Mouse (Mus musculus) right cerebral cortex, adult 2 months (tissue): ENCODE results near the gene Sp9.

Experiments
- DNase-seq, 2 experiments: peaks; one replicate each; pipeline ENCODE4 v3.0.0; 2021 to 2022; ENCODE audit warnings: low spot score in 2 of 2

The Sp9 gene

DNA sequence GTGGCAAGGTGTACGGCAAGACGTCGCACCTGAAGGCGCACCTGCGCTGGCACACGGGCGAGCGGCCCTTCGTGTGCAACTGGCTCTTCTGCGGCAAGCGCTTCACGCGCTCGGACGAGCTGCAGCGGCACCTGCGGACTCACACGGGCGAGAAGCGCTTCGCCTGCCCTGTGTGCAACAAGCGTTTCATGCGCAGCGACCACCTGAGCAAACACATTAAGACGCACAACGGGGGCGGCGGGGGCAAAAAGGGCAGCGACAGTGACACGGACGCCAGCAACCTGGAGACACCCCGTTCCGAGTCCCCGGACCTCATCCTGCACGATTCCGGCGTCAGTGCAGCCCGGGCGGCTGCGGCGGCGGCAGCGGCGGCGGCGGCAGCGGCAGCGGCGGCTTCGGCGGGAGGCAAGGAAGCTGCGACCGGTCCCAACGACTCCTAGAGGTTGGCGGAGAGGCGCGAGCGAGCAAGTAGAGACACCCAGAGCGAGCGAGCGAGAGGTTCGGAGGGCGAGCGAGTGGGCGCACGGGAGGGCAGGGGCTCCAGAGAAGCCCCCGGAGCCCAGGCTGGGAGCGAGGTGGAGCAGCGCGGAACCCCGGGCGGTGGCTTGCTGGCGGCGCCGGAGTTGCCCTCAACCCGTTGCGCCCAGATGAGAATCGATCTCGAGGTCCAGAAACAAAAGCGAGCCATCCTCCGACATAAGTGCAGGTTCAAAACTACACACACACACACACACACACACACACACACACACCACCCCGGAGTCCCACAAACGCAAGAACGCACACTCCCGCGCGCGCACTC lies 2.6 kb downstream of the Sp9 start:
- peak in 1 of 2 experiments; percentile 24 for DNase-seq

DNA sequence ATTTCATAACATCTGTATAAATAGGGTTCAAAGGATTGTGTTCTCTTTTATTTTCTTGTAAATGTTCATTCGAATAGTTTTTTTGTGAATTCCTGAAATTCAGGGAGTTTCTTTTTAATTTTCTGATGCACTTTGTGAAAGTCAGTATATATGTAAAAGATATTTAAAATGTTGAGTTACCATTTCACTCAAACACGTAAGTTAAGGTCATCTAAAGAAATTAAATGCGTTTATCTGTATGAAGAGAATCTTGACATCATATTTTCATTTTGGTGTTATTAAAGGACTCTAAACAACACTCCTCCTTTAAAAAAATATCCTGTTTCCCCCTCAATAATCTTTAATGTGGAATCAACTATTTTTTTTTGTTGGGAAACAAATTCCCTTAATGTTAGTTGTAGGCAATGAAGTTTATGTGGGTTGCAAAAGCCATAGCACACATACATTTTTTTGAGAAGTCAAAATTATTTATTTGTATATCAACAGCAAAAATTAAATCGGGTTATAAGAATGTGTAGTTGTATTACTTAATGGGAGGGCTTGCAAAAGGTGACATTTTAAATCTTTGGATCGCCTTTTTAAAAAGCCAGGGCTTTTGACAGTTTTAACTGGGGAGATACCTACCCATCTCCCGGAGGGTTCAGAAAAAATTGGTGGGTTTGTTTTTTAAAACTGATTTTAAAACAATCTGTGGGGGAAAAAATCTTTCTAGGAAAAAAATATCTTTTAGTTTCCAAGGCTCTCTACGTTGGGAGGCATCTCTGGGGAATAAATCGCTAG lies 3.7 kb downstream of the Sp9 start:
- no peak for DNase-seq

DNA sequence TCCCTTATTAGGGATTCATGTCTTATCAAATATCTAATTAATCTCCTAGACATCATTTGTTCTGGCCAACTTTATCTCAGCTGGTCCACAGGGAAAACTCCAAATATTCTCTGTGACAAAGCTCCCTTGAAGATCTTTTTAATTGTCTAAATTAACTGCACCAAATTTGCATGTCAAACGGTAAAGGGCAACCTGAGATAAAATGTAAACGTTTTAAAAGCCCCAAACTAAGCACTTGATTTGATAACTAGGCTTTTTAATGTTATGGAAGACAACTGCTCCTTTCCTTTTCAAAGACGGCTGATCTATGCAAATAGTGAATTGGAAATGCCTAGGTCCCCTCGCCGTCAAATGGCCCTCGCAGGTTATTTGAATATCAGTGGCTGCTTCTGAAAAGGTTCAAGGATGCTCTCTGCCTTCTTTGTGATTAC lies 4.4 kb downstream of the Sp9 start:
- no peak for DNase-seq

DNA sequence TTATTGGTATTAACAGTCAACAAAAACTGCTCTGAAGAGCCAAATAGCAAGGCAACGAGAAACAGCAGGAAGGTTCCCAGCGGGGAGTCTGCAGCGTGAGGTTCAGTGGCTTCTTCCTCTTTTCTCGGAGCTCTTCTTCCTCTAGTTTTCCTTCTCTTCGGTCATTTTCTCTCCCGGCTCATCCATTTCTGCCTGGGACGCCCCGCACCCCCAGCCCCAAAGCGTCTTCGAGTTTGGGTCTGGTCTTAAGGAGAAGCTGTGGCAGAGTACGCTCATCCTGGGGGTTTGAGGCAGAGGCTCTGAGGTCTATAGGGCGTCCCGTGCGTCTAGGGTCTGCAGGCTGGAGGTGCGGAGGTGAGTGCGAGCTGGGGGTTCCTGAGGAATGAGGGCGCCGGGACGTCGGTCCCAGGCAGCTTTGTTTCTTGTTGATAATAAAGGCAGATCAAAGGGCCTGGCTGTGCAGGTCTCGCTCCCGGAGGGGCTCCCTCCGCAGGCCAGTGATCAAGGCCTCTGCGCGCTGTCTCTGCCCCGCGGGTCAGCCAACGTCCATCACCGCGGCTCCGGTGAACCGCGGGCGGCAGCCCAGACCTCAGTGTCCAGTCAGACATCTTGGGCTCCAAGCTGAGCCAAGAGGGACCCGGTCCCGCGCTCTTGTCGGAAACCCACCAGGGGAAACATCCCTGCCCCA lies 5.4 kb downstream of the Sp9 start:
- DNase-seq: no peak

DNA sequence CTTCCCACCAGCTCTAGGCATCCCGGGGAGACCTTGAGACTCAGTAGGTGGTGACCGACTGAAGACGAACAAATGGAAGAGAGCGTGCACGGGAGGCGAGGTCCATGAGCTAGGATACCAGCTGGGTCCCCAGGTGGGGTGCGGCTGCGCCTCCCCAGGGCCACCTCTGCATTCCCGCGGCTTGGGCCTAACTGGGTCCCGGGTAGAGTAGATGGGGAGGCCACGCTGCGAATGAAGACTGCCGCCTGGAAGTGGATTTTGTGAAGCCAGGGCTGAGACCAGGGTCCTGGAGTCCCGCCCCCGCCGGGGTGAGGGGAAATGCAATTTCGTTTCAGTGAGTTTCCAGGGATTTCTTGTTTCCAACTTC lies 6.0 kb downstream of the Sp9 start:
- peak in 1 of 2 experiments; percentile 28 for DNase-seq

DNA sequence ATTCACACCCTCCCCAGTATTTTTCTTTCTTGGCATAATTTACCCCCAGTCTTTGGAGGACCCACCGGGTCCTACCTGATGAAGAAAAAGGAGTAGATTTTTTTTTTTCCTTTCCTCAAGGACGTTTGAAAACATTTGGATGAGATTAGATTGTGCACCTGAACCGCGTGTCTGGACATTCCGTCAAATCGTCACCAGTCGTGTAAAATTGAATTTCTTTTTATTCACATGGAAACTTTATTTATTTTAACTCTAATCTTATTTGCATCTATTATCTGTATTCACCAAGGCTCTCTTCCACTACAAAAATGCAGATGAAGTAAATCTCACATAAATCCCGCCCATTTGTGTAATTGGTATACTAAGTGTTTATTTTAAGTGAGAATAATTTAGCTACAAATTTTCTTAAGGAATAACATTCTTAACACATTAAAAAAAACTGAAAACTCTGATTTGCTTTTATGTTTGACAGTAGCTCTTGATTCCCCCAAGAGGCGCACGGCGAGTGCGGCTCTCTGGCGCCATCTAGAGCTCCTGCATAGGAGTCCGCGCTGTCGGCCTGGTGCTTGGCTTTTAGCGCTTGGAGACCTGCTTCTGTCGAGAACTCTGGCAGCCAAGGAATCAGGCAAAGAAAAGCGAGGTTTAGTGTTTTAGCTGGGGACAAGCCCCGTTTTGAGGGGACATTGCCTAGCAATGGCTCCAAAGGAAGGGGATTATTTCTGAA lies 6.6 kb downstream of the Sp9 start:
- peak; percentile 83 to 91 for DNase-seq

DNA sequence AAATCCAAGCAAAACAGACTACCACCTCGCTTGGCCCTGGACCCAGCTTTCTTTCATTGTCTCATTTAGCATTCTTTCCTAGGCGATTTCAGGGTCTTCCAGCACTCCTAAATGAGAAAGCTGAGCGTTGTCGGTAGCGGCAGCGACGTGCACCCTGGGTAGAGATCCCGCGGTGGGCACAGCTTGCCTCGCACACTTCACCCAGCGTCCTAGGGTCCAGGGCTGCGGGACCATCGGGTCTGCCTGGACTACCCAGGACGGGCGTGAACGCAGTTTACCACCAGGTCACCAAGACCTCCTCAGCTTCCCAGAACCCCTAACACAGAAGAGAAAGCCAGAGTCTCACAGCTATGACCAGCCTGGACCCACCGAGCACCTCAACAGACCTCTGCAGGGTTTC lies 7.1 kb downstream of the Sp9 start:
- DNase-seq: no peak

DNA sequence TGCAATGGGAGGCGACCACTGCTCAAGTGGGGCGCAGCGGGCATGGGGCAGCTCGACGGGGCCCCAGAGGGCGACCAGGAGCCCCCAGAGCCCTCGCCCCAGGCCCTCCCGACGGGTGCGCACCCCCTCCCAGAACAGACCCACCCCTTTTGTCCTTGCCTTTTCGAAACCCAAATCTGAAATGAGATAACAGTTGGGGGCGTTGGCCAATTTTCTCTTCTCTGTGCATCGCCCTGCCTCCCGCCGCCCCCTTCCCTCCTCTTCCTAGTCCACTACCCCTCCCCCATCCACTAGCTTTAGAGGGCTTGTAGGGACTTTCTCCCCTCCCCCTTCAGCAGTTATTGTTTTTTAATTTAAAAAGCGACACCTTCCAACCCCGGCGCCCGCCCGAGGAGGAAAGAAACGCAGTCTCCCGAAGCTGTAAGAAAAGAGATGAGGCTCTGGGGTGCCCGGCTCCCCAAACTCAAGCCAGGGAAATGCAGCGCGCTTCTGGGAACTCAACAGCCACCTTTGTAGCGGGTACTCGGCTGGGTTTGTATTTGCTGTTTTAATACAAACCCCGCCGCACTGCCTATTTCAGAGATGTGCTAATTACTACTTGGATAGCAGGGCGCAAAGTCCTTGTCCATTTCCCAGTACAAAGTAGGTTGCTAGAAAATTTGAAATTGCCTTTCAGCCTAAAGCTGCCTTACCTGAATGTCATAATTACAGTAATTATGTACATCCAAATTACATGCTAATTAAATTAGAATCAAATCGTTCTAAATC lies 7.7 kb downstream of the Sp9 start:
- no peak for DNase-seq

DNA sequence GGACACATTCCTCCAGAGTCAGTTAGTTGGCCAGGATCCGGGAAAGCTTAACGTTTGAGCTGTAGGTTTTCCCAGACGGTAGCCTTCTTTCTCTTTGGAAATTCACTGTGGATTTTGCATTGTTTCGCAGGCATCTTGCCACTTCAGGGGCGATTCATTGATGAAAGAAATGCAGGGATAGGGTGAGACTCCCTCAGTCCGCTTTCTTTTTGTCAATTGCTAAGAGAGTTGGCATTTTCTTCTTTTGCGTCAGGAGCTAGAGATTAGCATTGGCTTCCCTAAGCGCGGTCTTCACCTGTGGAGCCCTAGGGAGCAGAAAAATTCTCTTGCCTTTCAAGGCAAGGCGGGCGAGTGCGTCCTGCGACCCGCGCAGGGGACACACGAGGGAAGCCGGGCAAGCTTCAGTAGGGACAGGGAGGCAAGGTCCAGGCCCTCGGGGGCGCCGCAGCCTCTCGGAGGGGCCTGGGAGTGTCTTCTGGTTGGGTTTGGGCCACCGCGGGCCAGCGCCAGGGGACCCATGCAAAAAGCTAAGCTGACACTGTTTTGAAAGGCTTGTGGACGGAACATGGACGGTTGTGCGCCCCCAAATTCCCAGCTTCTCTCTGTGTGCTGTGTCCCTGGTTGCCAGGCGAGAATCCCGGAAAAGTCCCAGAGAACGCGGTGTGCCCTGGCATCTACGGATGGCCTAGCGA lies 8.8 kb downstream of the Sp9 start:
- no peak for DNase-seq

DNA sequence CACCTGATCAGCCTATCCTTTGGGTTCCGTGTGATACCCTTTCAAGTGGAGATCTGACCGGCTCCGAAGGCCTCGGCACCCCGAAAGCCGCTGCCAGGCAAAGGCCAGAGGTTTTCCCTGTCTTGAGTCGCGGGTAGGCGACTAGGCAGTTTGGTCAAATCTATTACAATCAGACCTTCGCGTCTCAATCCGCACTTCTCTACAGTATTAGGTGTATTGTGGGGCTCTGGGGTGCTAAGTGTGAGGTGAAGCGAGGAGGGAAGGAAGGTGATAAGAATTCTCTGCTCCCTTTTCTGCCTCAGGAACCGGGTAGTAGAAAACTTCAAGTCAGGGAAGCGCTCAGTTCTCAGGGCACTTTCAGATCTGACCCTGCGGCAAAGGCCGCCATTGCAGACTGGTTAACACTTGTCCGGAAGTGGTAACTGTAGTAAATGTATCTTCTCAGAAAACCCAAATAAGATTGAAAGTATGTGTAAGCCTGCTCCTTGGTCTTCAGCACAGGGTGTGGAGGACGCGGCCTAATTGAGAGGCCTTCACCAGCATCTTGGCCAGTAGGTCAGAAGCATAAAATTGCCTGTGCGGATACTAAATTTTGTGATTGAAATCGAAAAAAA lies 9.4 kb downstream of the Sp9 start:
- peak in 1 of 2 experiments; percentile 14 for DNase-seq

DNA sequence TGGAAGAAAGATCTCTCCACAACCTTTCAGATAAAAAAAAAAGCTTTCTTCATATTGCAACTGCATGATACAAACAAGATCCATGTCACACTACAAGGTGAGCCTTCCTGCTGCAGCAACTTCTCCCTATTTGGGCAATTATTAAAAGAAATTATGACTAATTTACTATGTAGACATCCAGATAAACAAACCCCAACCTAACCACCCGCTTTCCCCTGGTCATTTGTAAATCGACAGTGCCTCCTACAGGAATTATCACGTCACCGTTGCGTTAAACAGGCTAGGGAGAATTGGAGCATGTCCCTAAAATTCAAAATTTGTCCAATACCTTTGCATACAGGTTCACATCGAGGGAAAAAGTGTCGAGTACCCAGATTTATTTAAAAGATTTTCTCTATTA lies 10.0 kb downstream of the Sp9 start:
- no peak for DNase-seq

DNA sequence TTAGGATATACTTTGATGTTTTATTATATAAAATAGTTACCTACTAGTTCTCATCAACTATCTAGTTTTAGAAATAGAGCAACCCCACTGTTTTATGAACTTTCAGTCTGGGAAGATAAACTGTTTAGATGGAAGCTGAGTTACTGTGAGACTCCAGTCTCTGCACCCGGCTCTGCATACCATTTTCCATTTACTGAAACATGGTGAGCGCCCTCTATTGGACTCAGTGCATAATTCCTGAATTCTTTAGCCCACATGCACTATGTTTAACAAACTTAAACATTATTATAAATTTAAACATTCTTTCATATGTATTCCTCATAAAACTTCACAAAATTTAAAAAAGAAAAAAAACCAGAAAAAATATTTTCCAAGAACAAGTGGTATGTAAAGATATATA lies 13.9 kb downstream of the Sp9 start:
- no peak for DNase-seq

DNA sequence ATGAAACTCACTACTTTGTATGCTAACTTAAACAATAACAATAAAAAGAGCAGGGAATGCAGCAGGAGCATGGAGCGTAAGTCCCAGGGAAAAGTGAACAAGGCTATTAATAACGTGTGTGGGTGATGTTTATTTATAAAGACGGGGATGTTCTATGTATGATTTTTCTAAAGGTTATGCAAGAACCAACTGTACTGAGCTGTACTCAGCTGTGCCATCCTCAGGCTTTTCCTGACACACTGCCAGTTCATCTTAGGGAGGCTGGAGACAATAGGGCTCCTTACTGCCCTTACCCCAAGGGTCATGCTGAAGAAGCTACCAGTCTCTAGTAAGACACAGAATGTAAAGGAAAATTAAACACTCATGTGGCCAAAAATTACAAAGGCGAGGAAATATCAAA lies 19.4 kb downstream of the Sp9 start:
- no peak for DNase-seq

DNA sequence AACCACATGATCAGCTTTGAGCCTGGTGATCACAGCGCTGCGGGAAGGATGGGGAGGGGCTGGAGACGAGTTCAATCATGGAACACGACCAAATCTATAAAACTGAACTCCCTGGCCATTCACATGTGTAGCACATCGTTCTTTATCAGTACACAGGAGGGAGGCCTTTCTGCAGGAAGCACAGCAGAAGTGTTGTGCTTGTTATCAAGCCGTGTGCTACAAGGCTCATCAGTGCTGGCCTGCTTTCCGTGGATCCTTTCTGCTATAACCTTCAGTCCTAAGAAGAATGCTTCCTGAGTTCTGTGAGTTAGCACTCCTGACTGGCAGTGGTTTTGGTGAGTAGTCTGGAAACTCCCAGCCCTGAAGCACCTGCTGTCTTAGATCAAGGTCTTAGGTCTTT lies 23.3 kb downstream of the Sp9 start:
- no peak for DNase-seq

DNA sequence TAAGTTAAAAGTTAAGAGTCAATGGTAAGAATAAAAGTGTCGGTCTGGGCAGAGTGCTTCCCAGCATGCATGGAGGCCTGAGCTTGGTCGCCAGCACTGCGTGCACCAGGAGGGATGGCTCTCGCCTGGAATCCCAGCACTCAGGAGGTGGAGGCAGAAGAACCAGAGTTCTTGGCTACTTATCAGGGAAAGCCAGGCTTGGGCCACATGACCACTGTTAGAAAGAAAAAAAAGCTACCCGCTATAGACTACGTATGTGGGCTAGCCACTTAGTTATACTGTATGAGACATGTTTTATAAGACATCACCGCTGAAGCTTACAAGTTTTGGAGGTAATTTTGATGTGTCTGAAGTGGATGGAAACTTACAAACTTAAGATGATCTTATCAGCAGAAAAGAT lies 26.4 kb downstream of the Sp9 start:
- no peak for DNase-seq

DNA sequence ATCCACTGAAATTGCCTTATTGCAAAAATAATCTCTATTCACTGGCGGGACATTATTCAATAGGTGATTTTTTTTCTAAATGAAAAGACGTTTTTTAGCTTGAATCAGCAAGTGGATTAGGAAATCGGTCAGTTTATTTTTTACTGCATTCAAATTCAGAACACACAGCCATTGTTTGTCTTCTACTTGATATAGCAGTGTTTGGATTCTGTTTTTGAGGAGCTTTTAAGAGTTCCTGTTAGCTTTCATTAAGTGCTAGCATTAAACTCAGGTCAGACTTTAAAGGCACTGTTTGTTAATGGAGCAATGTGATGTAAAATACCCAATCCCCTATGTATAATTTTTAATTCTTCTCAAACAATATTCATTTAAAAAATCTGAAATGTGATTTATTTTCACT lies 27.1 kb downstream of the Sp9 start:
- no peak for DNase-seq

DNA sequence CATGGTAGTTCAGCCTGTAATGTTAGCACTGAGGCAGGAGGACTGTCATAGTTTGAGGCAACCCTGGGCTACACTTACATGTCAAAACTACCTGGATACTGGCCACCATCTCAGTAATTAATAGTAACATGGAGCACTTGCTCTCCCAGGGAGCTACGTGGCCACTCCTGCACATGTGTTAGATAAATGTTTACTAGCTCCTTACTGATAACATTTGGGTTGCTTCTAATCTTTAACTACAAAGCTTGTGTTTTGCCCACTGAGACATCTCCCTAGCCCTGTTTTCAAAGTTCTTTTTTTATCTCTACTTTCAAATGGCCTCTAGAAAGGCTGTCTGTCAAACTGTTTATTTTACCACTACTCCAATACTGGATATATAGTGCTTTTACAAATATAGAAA lies 30.3 kb downstream of the Sp9 start:
- DNase-seq: no peak

DNA sequence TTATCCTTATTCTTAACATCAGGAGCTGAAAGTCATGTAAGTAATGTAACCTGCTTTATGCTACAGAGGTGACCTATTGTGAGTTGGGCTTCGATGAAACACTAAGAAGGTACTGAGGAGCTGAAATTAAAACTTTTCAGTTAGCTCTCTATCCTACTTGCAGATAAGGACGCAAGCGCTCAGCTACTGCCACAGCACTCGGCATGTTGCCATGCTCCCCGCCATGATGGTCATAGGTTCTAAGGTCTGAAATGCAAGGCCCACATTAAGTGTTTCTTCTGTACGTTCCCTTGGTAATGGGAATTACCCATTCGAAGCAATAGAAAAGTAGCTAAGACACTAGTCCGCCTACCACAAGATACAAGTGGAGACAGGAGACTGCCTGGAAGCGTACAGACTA lies 31.0 kb downstream of the Sp9 start:
- DNase-seq: no peak

DNA sequence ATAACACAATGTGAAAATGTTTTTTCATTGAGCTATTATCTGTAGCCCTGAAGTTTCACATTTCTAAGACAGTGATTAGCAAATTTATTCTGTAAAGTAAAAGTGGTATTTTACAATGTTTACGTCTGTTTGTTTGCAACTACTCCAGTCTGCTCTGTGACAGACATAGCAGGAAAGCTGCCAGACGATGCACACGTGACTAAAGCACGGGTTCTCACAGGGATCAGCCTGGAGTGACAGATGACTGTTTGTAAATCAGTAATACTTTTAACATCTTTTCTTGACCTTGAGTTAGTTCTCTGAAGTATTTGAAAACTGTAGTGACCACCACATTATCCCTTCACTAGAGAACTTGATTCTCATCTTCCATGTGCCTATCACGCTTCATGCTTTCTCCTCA lies 32.8 kb downstream of the Sp9 start:
- DNase-seq: no peak

DNA sequence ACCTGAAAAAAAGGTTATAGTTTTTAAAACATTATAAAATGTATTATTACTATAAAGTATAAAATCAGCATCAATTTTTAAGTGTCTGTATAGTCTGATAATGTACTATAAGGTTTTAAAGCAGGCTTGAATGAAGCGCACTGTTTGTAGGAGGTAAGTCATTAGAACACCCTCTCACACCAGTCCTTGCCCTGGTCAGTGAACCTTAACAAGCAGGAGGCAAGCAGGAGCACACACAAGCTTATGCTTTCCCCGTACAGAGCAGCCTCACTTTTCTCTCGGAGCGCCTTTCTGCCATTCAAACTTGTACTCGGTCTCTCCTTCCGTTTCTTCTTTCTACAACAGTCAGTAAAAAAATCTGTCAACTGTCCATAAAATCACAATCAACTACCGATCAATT lies 34.3 kb downstream of the Sp9 start:
- no peak for DNase-seq
